Mouse (Mus musculus): ENCODE results near the gene Tomm34. TPM values are rescaled to one million over a fixed set of nuclear protein-coding genes. Genes with fewer than 3 reads are reported as not detected.
A peak's percentile ranks its signal among the peaks of the same experiment; 100 is the strongest.

Gene Tomm34
- total and polyA plus RNA-seq, 3 experiments, result 18.5 to 28.7 (median 22.9) TPM

DNA sequence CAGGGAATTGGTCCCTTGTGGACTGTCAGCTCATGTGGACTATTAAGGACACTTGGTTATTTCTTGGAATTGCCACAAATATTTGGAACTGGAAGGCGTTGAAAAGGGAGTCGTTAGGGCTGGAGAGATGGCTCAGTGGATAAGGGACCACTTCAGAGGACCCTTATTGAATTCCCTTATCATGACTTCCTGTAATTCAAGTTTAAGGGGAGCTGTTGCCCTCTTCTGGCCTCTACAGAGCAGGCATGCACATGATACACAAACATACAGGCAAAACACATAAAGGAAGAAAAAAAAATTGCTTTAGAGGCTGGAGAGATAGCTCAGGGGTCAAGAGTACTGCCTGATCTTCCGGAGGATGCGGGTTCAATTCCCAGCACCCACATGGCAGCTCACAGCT lies 51.0 kb downstream of the Tomm34 start:
- Histone ChIP-seq H3K27me3 (ENCODE audit: control insufficient read depth, insufficient read depth, low read length) (no peaks in the 10 kb centered on the region), H3K36me3 (ENCODE audit: control insufficient read depth, insufficient read depth, low read length) (no peaks in the 10 kb centered on the region)
- 51% methylated on average over 4 of the region's 4 CpGs for WGBS

DNA sequence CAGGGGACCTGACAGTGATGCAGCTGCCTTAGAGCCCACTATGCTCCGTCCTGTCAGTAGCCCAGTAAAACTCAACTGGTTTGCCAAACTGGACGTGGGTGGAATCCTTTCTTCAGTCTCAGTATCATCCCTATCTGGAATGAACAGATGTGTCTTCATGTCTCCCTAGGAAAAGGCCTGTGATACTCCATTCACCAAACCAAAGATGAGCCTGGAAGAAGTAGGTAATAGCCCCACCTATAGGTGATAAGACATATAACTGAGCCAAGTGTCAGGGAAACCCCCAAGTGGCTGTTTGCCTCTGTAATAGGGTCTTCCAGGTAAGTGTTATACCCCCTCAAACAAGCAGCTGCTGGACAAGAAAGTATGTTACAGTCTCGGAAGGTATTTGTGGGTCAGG lies 52.1 kb downstream of the Tomm34 start:
- 88% methylated on average over 3 of the region's 3 CpGs for WGBS
- TF ChIP-seq EP300 (IDR thresholded peaks at IDR 0.05; ENCODE audit: insufficient read depth, low read depth, low read length) (no peak), POLR2A (IDR thresholded peaks at IDR 0.05; ENCODE audit: insufficient read depth, low read depth, low read length) (no peak), CTCF (IDR thresholded peaks at IDR 0.05) (peak; percentile 37)
- no peaks in the 10 kb centered on the region for H3K4me1 ChIP-seq (ENCODE audit: control insufficient read depth, insufficient read depth, low read length)

More for the DNA sequence above, 51.0 kb downstream of the Tomm34 start:
- intact Hi-C loops (cut with DNase I), result no loop called here
- H3K27ac ChIP-seq, result no peak overlapping the region
- DNase-seq, result no peak
- no peak overlapping the region for H3K9ac ChIP-seq (ENCODE audit: low read depth, low read length)
- no peaks in the 10 kb centered on the region for H3K4me1 ChIP-seq (ENCODE audit: control insufficient read depth, insufficient read depth, low read length)
- no peak overlapping the region for H3K4me3 ChIP-seq
- TF ChIP-seq POLR2A (IDR thresholded peaks at IDR 0.05; ENCODE audit: insufficient read depth, low read depth, low read length) (no peak), EP300 (IDR thresholded peaks at IDR 0.05; ENCODE audit: insufficient read depth, low read depth, low read length) (no peak), CTCF (IDR thresholded peaks at IDR 0.05) (peak; percentile 31)
- no peaks in the 10 kb centered on the region for H3K79me2 ChIP-seq (replicated peaks; ENCODE audit: control insufficient read depth, insufficient read depth, low read length)

DNA sequence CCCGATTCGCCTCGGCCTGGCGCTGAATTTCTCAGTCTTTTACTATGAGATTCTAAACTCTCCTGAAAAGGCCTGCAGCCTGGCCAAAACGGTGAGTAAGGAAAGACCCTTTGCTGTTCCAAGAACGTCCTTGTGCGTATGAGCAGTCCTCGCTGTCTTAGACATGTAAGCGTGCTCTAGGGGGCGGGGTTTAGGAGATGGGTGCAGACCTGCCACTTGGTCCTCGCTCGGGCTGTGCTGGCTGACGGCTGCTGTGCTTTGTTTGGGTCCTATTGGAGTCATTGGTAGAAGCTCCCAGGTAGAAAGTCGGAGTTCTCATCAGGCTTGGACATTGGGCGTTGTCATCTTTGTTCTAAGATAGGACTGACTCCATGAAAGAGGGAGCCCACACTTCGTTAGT lies 55.7 kb downstream of the Tomm34 start:
- Histone ChIP-seq H3K36me3 (ENCODE audit: control insufficient read depth, insufficient read depth, low read length) (peaks cover 13% of the 10 kb centered on the region), H3K9ac (ENCODE audit: low read depth, low read length) (no peak overlapping the region)
- WGBS, result 90% methylated on average over 16 of the region's 16 CpGs

More for the DNA sequence above, 52.1 kb downstream of the Tomm34 start:
- no peak overlapping the region for H3K9ac ChIP-seq (ENCODE audit: low read depth, low read length)
- intact Hi-C loops (cut with DNase I), result no loop called here
- no peak overlapping the region for H3K27ac ChIP-seq
- H3K79me2 ChIP-seq (replicated peaks; ENCODE audit: control insufficient read depth, insufficient read depth, low read length), result no peaks in the 10 kb centered on the region
- no peak overlapping the region for H3K4me3 ChIP-seq
- H3K36me3 ChIP-seq (ENCODE audit: control insufficient read depth, insufficient read depth, low read length), result peaks cover 2% of the 10 kb centered on the region; the same call in 1 of the 2 replicates
- H3K27me3 ChIP-seq (ENCODE audit: control insufficient read depth, insufficient read depth, low read length), result no peaks in the 10 kb centered on the region
- DNase-seq, result no peak

DNA sequence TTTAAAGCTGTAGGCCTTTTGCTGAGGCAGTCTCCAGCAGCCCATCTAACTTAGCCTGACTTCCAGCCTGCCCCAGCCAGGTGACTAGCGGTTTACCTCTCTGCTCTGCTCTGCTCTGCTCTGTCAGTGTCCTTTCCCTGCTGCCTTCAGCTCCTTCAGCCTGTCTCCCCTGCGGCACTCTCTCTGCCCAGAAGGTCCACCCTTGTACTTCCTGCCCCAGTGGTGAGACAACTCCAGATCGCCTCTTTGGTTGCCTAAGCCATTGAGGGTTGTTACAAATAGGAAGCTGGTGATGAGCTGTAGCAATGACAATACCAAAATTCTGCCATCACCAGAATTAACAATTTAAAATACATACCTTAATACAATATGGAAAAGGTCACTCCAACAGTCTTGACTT lies 60.0 kb downstream of the Tomm34 start:
- WGBS, result 61% methylated on average over 3 of the region's 3 CpGs
- Histone ChIP-seq H3K9ac (ENCODE audit: low read depth, low read length) (no peak overlapping the region), H3K36me3 (ENCODE audit: control insufficient read depth, insufficient read depth, low read length) (peaks cover 23% of the 10 kb centered on the region), H3K4me3 (no peak overlapping the region), H3K4me1 (ENCODE audit: control insufficient read depth, insufficient read depth, low read length) (peaks cover 17% of the 10 kb centered on the region), H3K27me3 (ENCODE audit: control insufficient read depth, insufficient read depth, low read length) (no peaks in the 10 kb centered on the region), H3K79me2 (replicated peaks; ENCODE audit: control insufficient read depth, insufficient read depth, low read length) (peaks cover 21% of the 10 kb centered on the region), H3K27ac (no peak overlapping the region)
- no peak for DNase-seq
- intact Hi-C loops (cut with DNase I), result loop anchor here (5.0 kb wide), 1 partner anchor 56 kb away; no protein-coding TSS in a partner anchor
- TF ChIP-seq POLR2A (IDR thresholded peaks at IDR 0.05; ENCODE audit: insufficient read depth, low read depth, low read length), result no peak
- TF ChIP-seq EP300 (IDR thresholded peaks at IDR 0.05; ENCODE audit: insufficient read depth, low read depth, low read length), result no peak

More for the DNA sequence above, 55.7 kb downstream of the Tomm34 start:
- Histone ChIP-seq H3K27ac (no peak overlapping the region), H3K27me3 (ENCODE audit: control insufficient read depth, insufficient read depth, low read length) (no peaks in the 10 kb centered on the region), H3K4me3 (no peak overlapping the region), H3K79me2 (replicated peaks; ENCODE audit: control insufficient read depth, insufficient read depth, low read length) (peaks cover 3% of the 10 kb centered on the region; the same call in 1 of the 2 replicates), H3K4me1 (ENCODE audit: control insufficient read depth, insufficient read depth, low read length) (peaks cover 4% of the 10 kb centered on the region)
- DNase-seq, result no peak
- intact Hi-C loops (cut with DNase I), result no loop called here
- no peak for TF ChIP-seq POLR2A (IDR thresholded peaks at IDR 0.05; ENCODE audit: insufficient read depth, low read depth, low read length)
- TF ChIP-seq EP300 (IDR thresholded peaks at IDR 0.05; ENCODE audit: insufficient read depth, low read depth, low read length), result no peak
- no peak for TF ChIP-seq CTCF (IDR thresholded peaks at IDR 0.05)

DNA sequence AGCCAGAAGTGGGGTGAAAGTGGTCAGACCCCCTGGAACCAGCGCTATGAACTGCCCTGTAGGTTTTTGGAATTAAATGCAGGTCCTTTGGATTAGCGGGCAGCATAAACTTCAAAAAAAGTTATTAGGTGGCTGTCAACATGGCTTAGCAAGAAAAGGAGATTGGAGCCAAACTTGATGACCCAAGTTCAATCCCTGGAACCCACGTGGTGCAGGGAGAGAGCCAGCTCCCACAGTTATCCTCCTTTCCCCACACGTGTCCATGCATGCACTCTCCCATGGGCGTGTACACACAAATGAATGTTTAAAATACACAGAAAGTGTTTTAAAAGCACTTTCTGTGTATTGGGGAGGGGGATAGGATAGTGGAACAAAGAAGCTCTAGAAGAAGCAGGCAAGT lies 60.5 kb downstream of the Tomm34 start:
- Histone ChIP-seq H3K79me2 (replicated peaks; ENCODE audit: control insufficient read depth, insufficient read depth, low read length) (peaks cover 21% of the 10 kb centered on the region), H3K4me1 (ENCODE audit: control insufficient read depth, insufficient read depth, low read length) (peaks cover 18% of the 10 kb centered on the region), H3K36me3 (ENCODE audit: control insufficient read depth, insufficient read depth, low read length) (peaks cover 27% of the 10 kb centered on the region), H3K9ac (ENCODE audit: low read depth, low read length) (no peak overlapping the region), H3K27ac (no peak overlapping the region), H3K4me3 (no peak overlapping the region), H3K27me3 (ENCODE audit: control insufficient read depth, insufficient read depth, low read length) (no peaks in the 10 kb centered on the region)
- no peak for DNase-seq
- 65% methylated on average over 5 of the region's 5 CpGs for WGBS
- TF ChIP-seq POLR2A (IDR thresholded peaks at IDR 0.05; ENCODE audit: insufficient read depth, low read depth, low read length), result no peak
- no peak for TF ChIP-seq CTCF (IDR thresholded peaks at IDR 0.05)
- intact Hi-C loops (cut with DNase I), result loop anchor here (5.0 kb wide), 1 partner anchor 57 kb away; no protein-coding TSS in a partner anchor

DNA sequence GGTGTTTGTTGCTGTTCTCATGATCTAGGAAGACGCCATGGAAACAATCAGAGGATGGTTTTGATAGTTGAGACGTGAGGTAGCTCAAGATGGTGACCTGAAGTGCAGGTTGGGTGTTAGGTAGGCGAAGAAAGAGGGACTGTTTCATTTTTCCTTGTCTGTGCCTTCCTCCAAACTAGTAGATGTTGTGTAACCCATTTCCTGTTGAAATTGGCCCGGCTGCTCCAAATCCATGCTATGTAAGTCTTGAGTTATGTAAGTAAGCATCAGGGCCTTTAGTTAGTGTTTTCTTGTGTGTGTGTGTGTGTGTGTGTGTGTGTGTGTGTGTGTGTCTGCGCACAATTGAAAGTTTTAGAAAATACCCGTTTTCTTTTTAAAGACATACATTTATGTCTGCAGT lies 61.7 kb downstream of the Tomm34 start:
- peak in 1 of 2 experiments; percentile 18 for DNase-seq
- intact Hi-C loops (cut with DNase I), result no loop called here
- Histone ChIP-seq H3K4me1 (ENCODE audit: control insufficient read depth, insufficient read depth, low read length) (peaks cover 23% of the 10 kb centered on the region), H3K9ac (ENCODE audit: low read depth, low read length) (no peak overlapping the region), H3K4me3 (no peak overlapping the region), H3K27ac (peak overlapping the region; percentile 49), H3K27me3 (ENCODE audit: control insufficient read depth, insufficient read depth, low read length) (no peaks in the 10 kb centered on the region), H3K79me2 (replicated peaks; ENCODE audit: control insufficient read depth, insufficient read depth, low read length) (peaks cover 21% of the 10 kb centered on the region), H3K36me3 (ENCODE audit: control insufficient read depth, insufficient read depth, low read length) (peaks cover 34% of the 10 kb centered on the region)
- WGBS, result 48% methylated on average over 6 of the region's 6 CpGs
- TF ChIP-seq POLR2A (IDR thresholded peaks at IDR 0.05; ENCODE audit: insufficient read depth, low read depth, low read length) (no peak; the same call in 1 of the 2 replicates), EP300 (IDR thresholded peaks at IDR 0.05; ENCODE audit: insufficient read depth, low read depth, low read length) (no peak), CTCF (IDR thresholded peaks at IDR 0.05) (no peak)

All from heart, adult 2 months (tissue).